Mouse (Mus musculus) cerebellum, adult 2 months (tissue): ENCODE results near the gene Kbtbd13. TPM values are rescaled to one million over a fixed set of nuclear protein-coding genes. Genes with fewer than 3 reads are reported as not detected.
A peak's percentile ranks its signal among the peaks of the same experiment; 100 is the strongest.
"Not testable (repeated sequence)": the region's sequence is repeated elsewhere in the genome, so short reads cannot be mapped to it uniquely, and the experiment has no call there.

Source experiments
- DNase-seq, 2 experiments: peaks; one replicate each; pipeline ENCODE4 v3.0.0; 2021
- H3K27ac ChIP-seq: fragments of 200-500 bp; 2 replicates; pipeline ENCODE4 v1.5.1; 2012; ENCODE audit warnings: low read length, control low read depth, inconsistent platforms; ENCODE audit not compliant: insufficient read depth
- H3K27me3 ChIP-seq: fragments of 200-500 bp; 2 replicates; pipeline ENCODE4 v1.6.1; 2012; ENCODE audit warnings: inconsistent platforms, mild to moderate bottlenecking, low read length, moderate library complexity; ENCODE audit not compliant: control insufficient read depth, insufficient read depth
- H3K4me1 ChIP-seq: fragments of 200-500 bp; 2 replicates; pipeline ENCODE4 v1.6.1; 2011; ENCODE audit warnings: low read length; ENCODE audit not compliant: control insufficient read depth, insufficient read depth
- H3K4me3 ChIP-seq: fragments of 200-500 bp; replicated peaks from 2 replicates; pipeline ENCODE3; 2011; ENCODE audit warnings: mild to moderate bottlenecking, low read depth, low read length, control low read depth; ENCODE audit not compliant: insufficient read depth
- CTCF ChIP-seq: fragments of 200-500 bp; IDR thresholded peaks from 2 replicates; pipeline ENCODE4 v1.5.1; 2011; ENCODE audit warnings: low read depth, mild to moderate bottlenecking, control low read depth, low read length, moderate library complexity, borderline replicate concordance; ENCODE audit not compliant: insufficient read depth
- POLR2A ChIP-seq: fragments of 200-500 bp; IDR thresholded peaks from 2 replicates; pipeline ENCODE4 v1.6.1; 2011; ENCODE audit warnings: low read length, control low read depth, borderline replicate concordance; ENCODE audit not compliant: insufficient read depth
- WGBS: fragments of 180-500 bp; shearing (Covaris S2); methylation state at CpG from one replicate; pipeline ENCODE4 v1.1.7; 2018; 5-methylcytosine and 5-hydroxymethylcytosine counted together
- polyA plus RNA-seq: library from polyadenylated mRNA; depleted of rRNA; stranded (reverse); fragments of >200 nt; gene quantifications from 2 replicates; pipeline ENCODE4 v1.2.3, GENCODE M21; 2012

The Kbtbd13 gene
- polyA plus RNA-seq, 1 experiment: 0.11 TPM

DNA sequence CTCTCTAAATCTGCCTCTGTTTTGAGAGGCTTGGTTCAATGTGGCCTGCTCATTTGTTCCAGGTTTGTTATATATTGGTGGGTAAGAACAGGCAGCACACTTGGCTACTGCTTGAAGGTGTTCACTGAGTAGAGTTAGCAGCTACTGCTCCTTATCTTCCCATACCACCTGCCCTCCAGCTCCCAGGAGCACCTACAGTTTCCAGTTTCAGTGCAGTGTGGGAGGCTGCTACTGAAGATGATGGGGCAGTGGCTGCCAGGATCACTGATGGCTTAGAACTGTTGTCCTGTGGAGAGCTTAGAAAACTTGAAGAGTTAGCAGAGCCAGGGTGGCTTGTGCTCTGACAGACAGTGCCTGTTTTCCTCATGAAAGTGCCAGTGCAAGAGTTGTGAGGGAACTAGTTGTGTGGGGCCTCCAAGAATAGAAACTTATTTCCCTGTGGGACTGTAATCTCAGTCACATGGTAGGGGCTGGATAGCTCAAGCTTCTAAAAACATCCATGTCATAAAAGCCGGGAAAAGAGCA, 32.4 kb downstream of the Kbtbd13 start:
- Histone ChIP-seq H3K27ac (no peak overlapping the region), H3K27me3 (no peaks in the 10 kb centered on the region), H3K4me3 (no peak overlapping the region), H3K4me1 (no peaks in the 10 kb centered on the region)
- DNase-seq: no peak
- 94% methylated on average over 1 of the region's 1 CpGs for WGBS
- TF ChIP-seq CTCF (no peak), POLR2A (no peak)

DNA sequence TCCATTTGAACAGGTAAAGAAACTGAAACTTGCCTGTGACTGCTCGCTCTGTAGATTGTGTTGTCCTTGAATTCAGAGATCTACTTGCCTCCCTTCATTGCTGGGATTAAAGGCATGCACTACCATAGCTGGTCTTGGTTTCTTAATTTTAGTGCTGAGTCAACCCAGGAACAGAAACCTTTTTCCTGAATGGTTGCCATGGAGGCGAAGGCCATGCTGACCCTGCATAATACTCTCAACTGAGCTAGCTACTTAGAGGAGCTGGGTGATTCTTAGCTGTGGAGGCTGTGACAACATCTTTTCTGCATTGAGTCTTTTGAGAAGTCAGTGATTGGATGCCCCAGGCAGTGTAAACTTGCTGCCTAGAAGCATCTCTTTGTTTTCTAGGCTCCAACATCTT, 34.5 kb downstream of the Kbtbd13 start:
- Histone ChIP-seq H3K4me3 (no peak overlapping the region), H3K27me3 (no peaks in the 10 kb centered on the region), H3K4me1 (no peaks in the 10 kb centered on the region), H3K27ac (no peak overlapping the region)
- DNase-seq: no peak
- TF ChIP-seq CTCF (no peak), POLR2A (no peak)
- WGBS: 92% methylated on average over 2 of the region's 2 CpGs

DNA sequence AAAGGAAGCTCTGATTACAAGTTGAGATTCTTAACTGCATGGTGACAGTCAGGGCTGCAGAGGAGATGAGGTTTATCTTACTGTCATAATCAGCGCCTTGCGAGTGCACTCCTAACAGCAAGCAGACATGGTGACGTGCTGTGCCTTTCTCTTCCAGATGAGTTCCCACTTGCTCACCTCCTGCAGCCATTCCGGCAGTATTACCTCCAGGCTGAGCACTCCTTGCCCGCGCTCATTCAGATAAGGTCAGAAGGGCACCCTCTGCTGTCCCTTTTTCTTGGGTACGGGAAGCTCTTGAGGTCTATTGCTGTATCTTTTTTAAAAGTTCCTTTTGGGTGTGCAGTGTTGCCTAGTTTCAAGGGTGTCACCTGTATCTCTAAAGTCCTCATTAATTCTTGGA, 34.9 kb downstream of the Kbtbd13 start:
- no peak for TF ChIP-seq POLR2A
- TF ChIP-seq CTCF: no peak
- whole genome bisulfite sequencing: 88% methylated on average over 7 of the region's 7 CpGs

DNA sequence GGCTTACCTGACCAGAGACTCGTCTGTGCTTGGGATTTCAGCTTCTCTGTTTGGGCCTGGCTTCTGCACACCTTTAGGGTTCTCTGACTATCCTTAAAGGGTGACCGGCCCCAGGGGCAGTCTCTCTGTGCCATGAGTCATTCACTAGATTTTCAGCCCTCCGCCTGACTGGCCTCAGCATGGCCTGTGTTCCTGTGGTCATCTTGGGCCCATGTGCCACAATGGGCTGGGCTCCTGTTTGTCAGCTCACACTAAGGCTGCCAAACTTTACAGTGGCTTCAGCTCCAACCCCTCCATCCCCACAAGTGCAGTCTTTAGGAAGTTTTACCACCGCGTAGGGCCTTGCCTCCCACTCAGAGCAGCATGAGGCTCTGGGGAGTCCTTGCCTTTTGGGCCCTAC, 38.2 kb downstream of the Kbtbd13 start:
- Histone ChIP-seq H3K4me1 (no peaks in the 10 kb centered on the region; the same call in 1 of the 2 replicates), H3K27ac (no peak overlapping the region), H3K27me3 (no peaks in the 10 kb centered on the region), H3K4me3 (no peak overlapping the region)
- 67% methylated on average over 5 of the region's 5 CpGs for WGBS
- no peak for TF ChIP-seq CTCF
- DNase-seq: no peak

More for the DNA sequence above, 34.9 kb downstream of the Kbtbd13 start:
- Histone ChIP-seq H3K4me3 (no peak overlapping the region), H3K4me1 (no peaks in the 10 kb centered on the region), H3K27ac (no peak overlapping the region), H3K27me3 (no peaks in the 10 kb centered on the region)
- DNase-seq: no peak

DNA sequence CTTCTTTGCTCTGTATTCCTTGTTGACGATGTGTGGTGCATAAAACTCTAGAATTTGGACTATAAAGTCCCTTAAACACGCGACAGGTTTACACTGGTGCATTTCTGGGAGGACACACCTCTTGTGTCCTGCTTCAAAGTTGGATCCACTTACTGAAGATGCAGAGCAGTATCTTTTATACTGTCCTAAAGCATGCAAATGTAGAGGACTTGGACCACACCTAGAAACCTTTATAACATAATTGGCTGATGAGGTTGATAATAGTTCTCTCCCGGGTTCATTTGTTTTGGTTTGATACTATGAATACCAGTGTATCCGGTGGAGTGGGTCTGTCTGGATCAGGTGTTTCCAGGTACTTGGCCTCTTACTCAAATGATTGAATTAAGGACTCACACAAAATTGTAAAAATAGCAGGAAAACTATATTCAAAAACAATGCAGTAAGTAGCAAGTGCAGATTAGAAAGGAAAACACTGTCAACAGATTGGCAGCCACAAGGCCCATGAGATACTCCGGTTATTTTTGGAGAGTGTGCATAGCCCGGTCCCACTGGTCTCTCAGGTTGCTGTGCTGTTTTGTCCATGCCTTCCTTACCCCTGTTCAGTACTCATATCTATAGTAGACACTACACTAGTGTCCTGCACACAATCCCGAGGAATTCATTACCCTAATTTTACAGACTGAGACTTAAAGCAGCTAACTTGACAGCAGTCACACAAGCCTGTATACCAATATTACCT, 44.2 kb downstream of the Kbtbd13 start:
- 0 out of 2 replicates have a peak overlapping the region, but pooled peaks have one; percentile 9 for H3K27ac ChIP-seq
- peak overlapping the region; percentile 67 for H3K4me3 ChIP-seq
- H3K27me3 ChIP-seq: no peaks in the 10 kb centered on the region
- H3K4me1 ChIP-seq: peaks cover 3% of the 10 kb centered on the region
- DNase-seq: no peak
- 34% methylated on average over 8 of the region's 8 CpGs for WGBS
- no peak for TF ChIP-seq CTCF
- no peak for TF ChIP-seq POLR2A

DNA sequence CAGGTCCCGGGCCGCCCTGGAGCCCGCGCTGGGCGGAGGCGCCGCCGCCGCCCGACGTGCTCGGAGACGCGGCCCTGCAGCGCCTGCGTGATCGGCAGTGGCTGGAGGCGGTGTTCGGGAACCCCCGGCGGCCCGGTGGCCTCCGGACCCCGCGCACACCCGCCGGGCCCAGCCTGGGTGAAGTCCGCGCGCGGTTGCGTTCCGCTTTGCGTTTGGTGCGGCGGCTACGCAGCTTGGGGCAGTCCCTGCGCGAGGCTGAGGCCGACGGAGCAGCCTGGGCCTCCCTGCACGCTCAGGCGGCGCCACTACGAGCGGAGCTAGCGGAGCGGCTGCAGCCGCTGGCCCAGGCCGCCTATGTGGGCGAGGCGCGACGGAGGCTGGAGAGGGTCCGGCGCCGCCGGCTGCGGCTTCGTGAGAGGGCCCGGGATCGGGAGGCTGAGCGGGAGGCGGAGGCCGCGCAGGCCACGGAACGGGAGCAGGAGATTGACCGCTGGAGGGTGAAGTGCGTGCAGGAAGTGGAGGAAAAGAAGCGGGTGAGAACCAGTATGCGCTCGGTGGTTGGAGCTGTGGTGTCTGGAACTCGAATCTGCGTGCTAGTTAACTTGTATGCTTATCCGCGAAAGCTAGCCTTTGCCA, 44.9 kb downstream of the Kbtbd13 start:
- DNase-seq: peak; percentile 46 to 59
- no peak for TF ChIP-seq CTCF
- no peak for TF ChIP-seq POLR2A
- H3K4me3 ChIP-seq: peak overlapping the region; percentile 67
- no peaks in the 10 kb centered on the region for H3K27me3 ChIP-seq
- under 1% methylated on average over 77 of the region's 77 CpGs for WGBS
- peaks cover 3% of the 10 kb centered on the region for H3K4me1 ChIP-seq
- 0 out of 2 replicates have a peak overlapping the region, but pooled peaks have one; percentile 9 for H3K27ac ChIP-seq

DNA sequence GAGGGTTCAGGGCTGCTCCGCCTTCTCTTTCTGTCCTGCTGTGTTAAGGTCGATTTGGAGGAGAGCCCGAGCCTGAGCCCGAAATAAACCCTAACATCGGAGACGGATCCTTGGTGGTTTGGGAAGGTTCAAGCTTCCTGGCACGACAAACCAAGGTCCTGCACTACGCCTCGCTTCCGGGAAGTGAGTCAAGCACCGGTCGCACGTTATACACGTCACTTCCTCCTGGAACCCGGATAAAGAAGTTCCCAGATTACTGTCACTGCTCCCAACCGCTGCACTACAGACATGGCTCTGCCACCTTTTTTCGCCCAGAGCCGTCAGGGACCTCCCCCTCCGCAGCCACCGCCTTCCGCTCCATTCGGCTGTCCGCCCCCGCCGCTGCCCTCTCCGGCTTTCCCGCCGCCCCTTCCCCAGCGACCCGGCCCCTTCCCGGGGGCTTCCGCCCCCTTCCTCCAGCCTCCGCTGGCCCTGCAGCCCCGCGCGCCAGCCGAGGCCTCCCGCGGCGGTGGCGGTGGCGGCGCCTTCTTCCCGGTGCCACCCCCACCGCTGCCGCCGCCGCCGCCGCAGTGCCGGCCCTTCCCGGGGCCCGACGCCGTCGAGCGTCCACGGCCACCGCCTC, 45.5 kb downstream of the Kbtbd13 start, which contains the start of gene Pdcd7:
Gene Pdcd7, plus strand, starts transcription at position 251 of the 622 bp plus-strand sequence.
- Histone ChIP-seq H3K27me3 (no peaks in the 10 kb centered on the region), H3K27ac (0 out of 2 replicates have a peak within 1 kb of the TSS, but pooled peaks have one; percentile 15), H3K4me1 (peaks cover 3% of the 10 kb centered on the region; the same call in 1 of the 2 replicates), H3K4me3 (peak within 1 kb of the TSS; percentile 67)
- TF ChIP-seq POLR2A (peak; percentile 91), CTCF (no peak)
- DNase-seq: peak; percentile 96 to 97
- WGBS: under 1% methylated on average over 57 of the region's 59 CpGs

DNA sequence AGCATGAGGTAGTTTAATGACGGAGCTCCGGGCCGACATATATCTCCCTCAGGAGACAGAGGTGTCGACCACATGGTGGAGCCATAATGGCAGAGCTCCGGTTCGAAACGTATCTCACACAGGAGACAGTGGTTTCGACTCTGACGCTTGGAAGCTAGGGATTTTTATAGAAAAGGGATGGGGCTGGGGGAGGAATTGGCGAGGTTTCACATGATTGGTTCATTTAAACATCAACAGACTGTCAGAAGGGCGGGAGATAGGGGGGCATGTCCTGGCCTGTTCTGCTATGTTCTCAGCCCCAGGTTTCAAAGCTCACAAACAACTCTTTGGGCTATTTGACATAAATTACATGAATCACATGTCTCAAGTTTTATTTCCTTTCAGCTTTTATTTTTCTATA, 46.0 kb downstream of the Kbtbd13 start:
- not testable (repeated sequence) for H3K4me1 ChIP-seq, DNase-seq, H3K27me3 ChIP-seq
- Histone ChIP-seq H3K27ac (0 out of 2 replicates have a peak overlapping the region, but pooled peaks have one; percentile 15), H3K4me3 (peak overlapping the region; percentile 67)
- 45% methylated on average over 11 of the region's 11 CpGs for WGBS
